Mouse (Mus musculus): Measurements from ENCODE around the gene Pcyt1a. TPM values are rescaled to one million over a fixed set of nuclear protein-coding genes. Genes with fewer than 3 reads are reported as not detected.

Gene Pcyt1a
- polyA plus RNA-seq, 2 experiments, result 23.4 to 45.9 TPM

GRCm38 (mm10) chr16:32524244-32524615, 93.5 kb downstream of the Pcyt1a start:
- Histone ChIP-seq H3K36me3 (ENCODE audit: control insufficient read depth, insufficient read depth, low read length) (no peaks in the 10 kb centered on the region), H3K4me2 (replicated peaks; ENCODE audit: low read depth, low read length, severe bottlenecking) (no peak overlapping the region), H3K27me3 (ENCODE audit: control insufficient read depth, insufficient read depth, low read length) (no peaks in the 10 kb centered on the region), H3K27ac (replicated peaks; ENCODE audit: low read depth, low read length) (no peak overlapping the region), H3K4me1 (ENCODE audit: control insufficient read depth, insufficient read depth, low read length) (no peaks in the 10 kb centered on the region), H3K4me3 (replicated peaks; ENCODE audit: low read length) (no peak overlapping the region), H3K9ac (ENCODE audit: low read depth, low read length, severe bottlenecking) (no peak overlapping the region), H3K9me3 (ENCODE audit: control insufficient read depth, low read length) (no peaks in the 10 kb centered on the region)
- DNase-seq (ENCODE audit: low spot score) (no peak), ATAC-seq (ENCODE audit: low FRiP score, low read depth) (no peak)
- no peak for TF ChIP-seq POLR2A (IDR thresholded peaks at IDR 0.05; ENCODE audit: borderline replicate concordance, extremely low read depth, insufficient read depth, insufficient read length)
- 82% methylated on average over 5 of the region's 5 CpGs for WGBS

Other genes with a start within 250 kb of the Pcyt1a start
- gene Fbxo45, start 183.8 kb upstream of the Pcyt1a start, polyA plus RNA-seq (2012; rRNA removed), result 11.7 and 13.3 TPM in 2 replicates
- 14.0 and 20.3 TPM in 2 replicates for gene Fbxo45, start 183.8 kb upstream of the Pcyt1a start, polyA plus RNA-seq (2014; fragmentation: Nextera tagmentation; extraction: Ambion mirVana)
- 13.7 and 13.8 TPM in 2 replicates for gene Wdr53, start 183.7 kb upstream of the Pcyt1a start, polyA plus RNA-seq (2012; rRNA removed)
- gene Wdr53, start 183.7 kb upstream of the Pcyt1a start, polyA plus RNA-seq (2014; fragmentation: Nextera tagmentation; extraction: Ambion mirVana), result 17.8 and 18.1 TPM in 2 replicates
- not detected in 2 replicates for gene Smco1, start 159.5 kb upstream of the Pcyt1a start, polyA plus RNA-seq (2012; rRNA removed)
- not detected in 2 replicates for gene Smco1, start 159.5 kb upstream of the Pcyt1a start, polyA plus RNA-seq (2014; fragmentation: Nextera tagmentation; extraction: Ambion mirVana)
- gene Rnf168, start 153.5 kb upstream of the Pcyt1a start, polyA plus RNA-seq (2012; rRNA removed), result 14.1 and 14.8 TPM in 2 replicates
- gene Rnf168, start 153.5 kb upstream of the Pcyt1a start, polyA plus RNA-seq (2014; fragmentation: Nextera tagmentation; extraction: Ambion mirVana), result 28.5 and 31.8 TPM in 2 replicates
- gene Ubxn7, start 98.7 kb upstream of the Pcyt1a start, polyA plus RNA-seq (2012; rRNA removed), result 23.7 and 24.6 TPM in 2 replicates
- 18.6 and 23.5 TPM in 2 replicates for gene Ubxn7, start 98.7 kb upstream of the Pcyt1a start, polyA plus RNA-seq (2014; fragmentation: Nextera tagmentation; extraction: Ambion mirVana)
- gene Tm4sf19, start 30.4 kb upstream of the Pcyt1a start, polyA plus RNA-seq (2012; rRNA removed), result 0.10 and 0.24 TPM in 2 replicates
- gene Tm4sf19, start 30.4 kb upstream of the Pcyt1a start, polyA plus RNA-seq (2014; fragmentation: Nextera tagmentation; extraction: Ambion mirVana), result 0.15 TPM in 1 of 2 replicates, not detected in the other
- gene Tctex1d2, start 11.2 kb upstream of the Pcyt1a start, polyA plus RNA-seq (2012; rRNA removed), result 15.3 and 16.9 TPM in 2 replicates
- gene Tctex1d2, start 11.2 kb upstream of the Pcyt1a start, polyA plus RNA-seq (2014; fragmentation: Nextera tagmentation; extraction: Ambion mirVana), result 25.6 and 25.9 TPM in 2 replicates
- 0.08 and 0.10 TPM in 2 replicates for gene Slc51a, start 57.0 kb downstream of the Pcyt1a start, polyA plus RNA-seq (2012; rRNA removed)
- 0.22 and 0.30 TPM in 2 replicates for gene Slc51a, start 57.0 kb downstream of the Pcyt1a start, polyA plus RNA-seq (2014; fragmentation: Nextera tagmentation; extraction: Ambion mirVana)
- gene Zdhhc19, start 65.3 kb downstream of the Pcyt1a start, polyA plus RNA-seq (2012; rRNA removed), result not detected in 2 replicates
- gene Zdhhc19, start 65.3 kb downstream of the Pcyt1a start, polyA plus RNA-seq (2014; fragmentation: Nextera tagmentation; extraction: Ambion mirVana), result not detected in 2 replicates
- 28.6 and 33.6 TPM in 2 replicates for gene Tfrc, start 178.0 kb downstream of the Pcyt1a start, polyA plus RNA-seq (2012; rRNA removed)
- 33.4 and 33.8 TPM in 2 replicates for gene Tfrc, start 178.0 kb downstream of the Pcyt1a start, polyA plus RNA-seq (2014; fragmentation: Nextera tagmentation; extraction: Ambion mirVana)
- gene Tnk2, start 213.0 kb downstream of the Pcyt1a start, polyA plus RNA-seq (2012; rRNA removed), result 98.1 and 141 TPM in 2 replicates
- 16.0 and 17.6 TPM in 2 replicates for gene Tnk2, start 213.0 kb downstream of the Pcyt1a start, polyA plus RNA-seq (2014; fragmentation: Nextera tagmentation; extraction: Ambion mirVana)